Mouse (Mus musculus) stomach, embryonic 14.5 days (tissue): ENCODE data around the gene Dazap1. TPM values are rescaled to one million over a fixed set of nuclear protein-coding genes. Genes with fewer than 3 reads are reported as not detected.

ENCODE experiments used
- ATAC-seq: fragments of 200-750 bp; cut with Nextera tagmentation; 2 replicates; pipeline ENCODE4 v1.8.0; 2017; ENCODE audit warnings: low read depth, moderate TSS enrichment; ENCODE audit not compliant: insufficient number of reproducible peaks, insufficient read depth, low FRiP score
- H3K27ac ChIP-seq: fragments of 300-500 bp; sonication (generic); 2 replicates; pipeline ENCODE4 v1.5.1; 2014; ENCODE audit warnings: mild to moderate bottlenecking, low read length, moderate library complexity, mixed read lengths
- H3K27me3 ChIP-seq: fragments of 300-500 bp; sonication (generic); 2 replicates; pipeline ENCODE4 v1.6.1; 2014; ENCODE audit warnings: low read length, control low read depth, mixed read lengths; ENCODE audit not compliant: control insufficient read depth, insufficient read depth
- H3K36me3 ChIP-seq: fragments of 300-500 bp; sonication (generic); 2 replicates; pipeline ENCODE4 v1.6.1; 2014; ENCODE audit warnings: mild to moderate bottlenecking, control low read depth, low read length, moderate library complexity, mixed read lengths; ENCODE audit not compliant: control insufficient read depth, insufficient read depth
- H3K4me1 ChIP-seq: fragments of 300-500 bp; sonication (generic); 2 replicates; pipeline ENCODE4 v1.6.1; 2014; ENCODE audit warnings: low read length, control low read depth, mixed read lengths; ENCODE audit not compliant: control insufficient read depth, insufficient read depth
- H3K4me2 ChIP-seq: fragments of 300-500 bp; sonication (generic); replicated peaks from 2 replicates; pipeline ENCODE4 v1.6.1; 2014; ENCODE audit warnings: low read depth, low read length, control low read depth
- H3K4me3 ChIP-seq: fragments of 300-500 bp; sonication (generic); 2 replicates; pipeline ENCODE4 v1.5.1; 2014; ENCODE audit warnings: low read depth, low read length, control low read depth
- H3K9ac ChIP-seq: fragments of 300-500 bp; sonication (generic); replicated peaks from 2 replicates; pipeline ENCODE4 v1.6.1; 2014; ENCODE audit warnings: low read depth, mild to moderate bottlenecking, control low read depth, low read length, moderate library complexity, mixed read lengths
- H3K9me3 ChIP-seq: fragments of 300-500 bp; sonication (generic); 2 replicates; pipeline ENCODE4 v1.6.1; 2016; ENCODE audit warnings: low read depth, low read length, control low read depth; ENCODE audit not compliant: control insufficient read depth
- WGBS: fragments of 180-500 bp; shearing (Covaris S2); extraction: QIAGEN DNeasy Blood & Tissue Kit; methylation state at CpG from one replicate; pipeline ENCODE4 v1.1.7; 2014; 5-methylcytosine and 5-hydroxymethylcytosine counted together
- microRNA-seq: library from miRNA; unstranded; fragments of <30 nt; microRNA quantifications from one replicate; pipeline ENCODE4, GENCODE M21; 2016
- polyA plus RNA-seq: library from polyadenylated mRNA; unstranded; fragments of >200 nt; fragmentation: Nextera tagmentation; extraction: Ambion mirVana; gene quantifications from 2 replicates; pipeline ENCODE4 v1.2.1, GENCODE M21; 2014

The Dazap1 gene
- polyA plus RNA-seq, 1 experiment from 2014 or later: 51.3 TPM

DNA sequence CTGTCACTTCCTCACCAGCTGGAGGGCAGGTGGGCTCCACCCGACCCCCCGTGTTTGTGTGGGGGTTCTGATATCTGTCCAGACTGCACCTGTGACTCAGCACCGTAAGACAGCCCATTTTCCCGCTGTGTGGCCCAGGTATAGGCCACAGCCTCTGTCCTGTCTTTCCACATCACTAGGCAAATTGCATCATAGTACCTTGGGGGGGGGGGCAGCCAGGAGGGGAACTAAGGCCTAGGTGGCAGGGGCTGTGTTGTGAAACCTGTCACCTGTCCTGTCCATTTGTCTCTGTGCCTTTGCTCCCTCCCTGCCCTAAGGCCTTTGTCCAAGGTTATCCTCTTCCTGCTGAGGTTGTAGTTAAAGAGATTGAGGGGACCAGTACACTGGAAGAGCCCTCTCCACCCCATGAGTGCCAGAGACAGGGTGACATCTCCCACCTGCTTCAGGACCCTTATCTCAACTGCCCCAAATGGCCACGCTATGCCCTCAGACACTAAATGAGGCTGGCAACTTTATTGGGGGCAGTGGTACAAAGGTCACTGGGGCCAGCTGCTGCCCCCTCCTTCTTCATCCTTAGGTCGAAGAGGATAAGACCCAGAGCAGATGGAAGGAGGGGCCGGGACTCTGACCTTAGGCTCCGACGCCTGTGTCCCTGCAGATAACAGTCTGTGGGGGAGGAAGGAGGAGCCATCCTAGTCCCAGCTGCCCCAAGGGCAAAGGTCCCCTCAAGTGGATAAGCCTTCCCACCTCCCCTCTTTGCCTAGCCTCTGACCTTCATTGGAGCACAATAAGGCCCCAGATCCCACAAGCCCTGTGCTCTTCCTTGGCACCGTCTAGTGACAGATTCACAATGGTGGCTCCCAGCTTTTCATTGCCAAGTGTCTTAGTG is 70.6 kb downstream of the Dazap1 start:
- Histone ChIP-seq H3K9ac (no peak overlapping the region), H3K4me2 (peak overlapping the region; percentile 95; the same call in 1 of the 2 replicates), H3K27ac (peak overlapping the region; percentile 0; the same call in 1 of the 2 replicates), H3K36me3 (no peaks in the 10 kb centered on the region), H3K4me1 (peaks cover 17% of the 10 kb centered on the region; the same call in 1 of the 2 replicates), H3K4me3 (no peak overlapping the region), H3K9me3 (no peaks in the 10 kb centered on the region), H3K27me3 (no peaks in the 10 kb centered on the region)
- 50% methylated on average over 10 of the region's 10 CpGs for WGBS
- no peak for ATAC-seq

DNA sequence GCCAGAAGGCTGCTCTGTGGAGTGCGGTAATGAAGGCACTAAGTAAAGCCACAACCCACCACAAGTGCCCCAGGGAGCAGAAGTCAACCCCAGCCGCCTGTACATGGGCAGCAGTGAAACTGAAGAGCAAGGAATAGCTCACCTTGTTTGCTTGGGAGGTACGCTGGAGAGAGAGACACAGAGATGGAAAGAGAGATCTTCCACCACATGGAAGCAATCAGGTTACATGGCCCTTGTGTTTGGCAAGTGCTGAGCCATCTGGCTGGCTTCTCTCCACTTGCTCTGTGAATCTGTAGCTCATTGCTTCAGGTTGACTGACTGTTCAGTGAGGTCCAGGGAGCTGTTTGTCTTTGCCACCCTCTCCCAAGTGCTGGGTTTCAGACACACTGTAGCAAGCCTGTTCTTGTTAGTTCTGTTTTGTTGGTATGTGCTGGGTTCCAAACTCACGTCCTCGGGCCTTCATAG is 71.3 kb downstream of the Dazap1 start:
- no peak overlapping the region for H3K4me2 ChIP-seq
- 82% methylated on average over 5 of the region's 5 CpGs for WGBS

DNA sequence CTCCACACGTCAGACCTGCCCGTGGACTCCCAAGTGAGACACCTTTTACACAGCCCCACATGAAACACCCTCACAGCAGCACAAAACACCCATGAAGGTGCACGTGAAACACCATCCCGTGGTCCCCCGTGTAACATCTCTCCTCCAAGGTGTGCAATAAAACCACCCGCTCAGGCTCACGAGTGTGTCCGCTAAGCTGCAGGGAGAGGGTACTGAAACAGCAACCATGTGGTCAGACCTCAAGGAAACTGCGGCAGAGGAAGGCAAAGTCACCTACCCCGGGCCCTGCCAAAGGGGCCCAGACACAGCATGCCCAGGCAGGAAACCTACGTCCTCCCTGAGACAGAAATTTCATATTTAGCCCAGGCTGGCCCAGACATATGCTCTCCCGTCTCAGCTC is 75.0 kb downstream of the Dazap1 start:
- H3K4me2 ChIP-seq: no peak overlapping the region
- no peaks in the 10 kb centered on the region for H3K36me3 ChIP-seq
- no peak for ATAC-seq
- 86% methylated on average over 12 of the region's 12 CpGs for WGBS
- peaks cover 8% of the 10 kb centered on the region; the same call in 1 of the 2 replicates for H3K4me1 ChIP-seq
- H3K9me3 ChIP-seq: no peaks in the 10 kb centered on the region
- H3K9ac ChIP-seq: no peak overlapping the region
- H3K27ac ChIP-seq: no peak overlapping the region
- H3K27me3 ChIP-seq: peaks cover 7% of the 10 kb centered on the region
- no peak overlapping the region for H3K4me3 ChIP-seq

More for the DNA sequence above, 71.3 kb downstream of the Dazap1 start:
- Histone ChIP-seq H3K27me3 (no peaks in the 10 kb centered on the region), H3K9ac (no peak overlapping the region), H3K36me3 (no peaks in the 10 kb centered on the region), H3K9me3 (no peaks in the 10 kb centered on the region), H3K4me1 (peaks cover 17% of the 10 kb centered on the region; the same call in 1 of the 2 replicates), H3K4me3 (no peak overlapping the region), H3K27ac (no peak overlapping the region)
- no peak for ATAC-seq

Small RNA genes lying within 50 kb of the gene (microRNA-seq; reads per million reads assigned to microRNA genes)
- gene Mir6911: not detected

Other genes starting within 250 kb of the Dazap1 start
- gene Arhgap45, start 244.8 kb upstream of the Dazap1 start, polyA plus RNA-seq: 5.1 and 5.7 TPM in 2 replicates
- 220 TPM in 2 replicates for gene Polr2e, start 221.7 kb upstream of the Dazap1 start, polyA plus RNA-seq
- 434 and 466 TPM in 2 replicates for gene Gpx4, start 214.3 kb upstream of the Dazap1 start, polyA plus RNA-seq
- gene Sbno2, start 155.9 kb upstream of the Dazap1 start, polyA plus RNA-seq: 13.2 and 15.7 TPM in 2 replicates
- gene Stk11, start 145.7 kb upstream of the Dazap1 start, polyA plus RNA-seq: 25.2 and 25.9 TPM in 2 replicates
- 481 and 531 TPM in 2 replicates for gene Atp5d, start 122.9 kb upstream of the Dazap1 start, polyA plus RNA-seq
- gene Cbarp, start 120.7 kb upstream of the Dazap1 start, polyA plus RNA-seq: 7.5 and 10.1 TPM in 2 replicates
- gene Midn, start 113.2 kb upstream of the Dazap1 start, polyA plus RNA-seq: 29.3 and 32.1 TPM in 2 replicates
- 92.7 and 105 TPM in 2 replicates for gene Cirbp, start 95.5 kb upstream of the Dazap1 start, polyA plus RNA-seq
- 12.5 and 13.9 TPM in 2 replicates for gene 1600002K03Rik, start 88.5 kb upstream of the Dazap1 start, polyA plus RNA-seq
- gene Efna2, start 82.0 kb upstream of the Dazap1 start, polyA plus RNA-seq: 12.2 and 12.5 TPM in 2 replicates
- gene Mum1, start 35.1 kb upstream of the Dazap1 start, polyA plus RNA-seq: 59.7 and 65.6 TPM in 2 replicates
- gene Ndufs7, start 12.4 kb upstream of the Dazap1 start, polyA plus RNA-seq: 337 and 355 TPM in 2 replicates
- gene Gamt, start 474 bp upstream of the Dazap1 start, polyA plus RNA-seq: 32.1 and 49.3 TPM in 2 replicates
- gene Rps15, start 31.0 kb downstream of the Dazap1 start, polyA plus RNA-seq: 1,120 and 1,227 TPM in 2 replicates
- gene Apc2, start 34.5 kb downstream of the Dazap1 start, polyA plus RNA-seq: 8.1 and 8.7 TPM in 2 replicates
- gene 2310011J03Rik, start 59.1 kb downstream of the Dazap1 start, polyA plus RNA-seq: 39.6 and 43.0 TPM in 2 replicates
- gene Pcsk4, start 68.0 kb downstream of the Dazap1 start, polyA plus RNA-seq: 4.5 and 5.6 TPM in 2 replicates
- 18.0 and 18.5 TPM in 2 replicates for gene Reep6, start 68.5 kb downstream of the Dazap1 start, polyA plus RNA-seq
- 13.6 and 13.8 TPM in 2 replicates for gene Adamtsl5, start 86.9 kb downstream of the Dazap1 start, polyA plus RNA-seq
- gene Plk5, start 95.0 kb downstream of the Dazap1 start, polyA plus RNA-seq: 0.30 and 0.62 TPM in 2 replicates
- gene Mex3d, start 126.2 kb downstream of the Dazap1 start, polyA plus RNA-seq: 7.7 and 8.1 TPM in 2 replicates
- gene Mbd3, start 138.1 kb downstream of the Dazap1 start, polyA plus RNA-seq: 194 and 200 TPM in 2 replicates
- gene Uqcr11, start 145.3 kb downstream of the Dazap1 start, polyA plus RNA-seq: 645 and 784 TPM in 2 replicates
- 107 and 108 TPM in 2 replicates for gene Tcf3, start 172.2 kb downstream of the Dazap1 start, polyA plus RNA-seq
- 0.25 and 0.53 TPM in 2 replicates for gene Onecut3, start 233.3 kb downstream of the Dazap1 start, polyA plus RNA-seq